Mouse (Mus musculus): ENCODE measurements around the gene Sac3d1.

The Sac3d1 gene

GRCm38 (mm10) chr19:6118677-6119185 is 281 bp upstream of the Sac3d1 start:
- DNase-seq, result peak in 1 of 2 experiments; percentile 10

- DNase-seq, result no peak
Measured at GRCm38 (mm10) chr19:6117346-6117985, 984 bp downstream of the Sac3d1 start.

GRCm38 (mm10) chr19:6116113-6116850 is 2.2 kb downstream of the Sac3d1 start:
- DNase-seq, result no peak

GRCm38 (mm10) chr19:6113116-6113515 is 5.3 kb downstream of the Sac3d1 start:
- DNase-seq, result no peak

- DNase-seq, result no peak
Measured at GRCm38 (mm10) chr19:6105586-6105985, 12.9 kb downstream of the Sac3d1 start, which contains the start of gene Naaladl1. Gene Naaladl1, plus strand, starts transcription at chr19:6105782.

- no peak for DNase-seq
Measured at GRCm38 (mm10) chr19:6104476-6104875, 14.0 kb downstream of the Sac3d1 start.

GRCm38 (mm10) chr19:6102169-6102853 is 16.1 kb downstream of the Sac3d1 start:
- no peak for DNase-seq

GRCm38 (mm10) chr19:6101186-6101585 is 17.3 kb downstream of the Sac3d1 start:
- DNase-seq, result no peak

GRCm38 (mm10) chr19:6097847-6098246 is 20.6 kb downstream of the Sac3d1 start:
- no peak for DNase-seq

GRCm38 (mm10) chr19:6094119-6094518 is 24.3 kb downstream of the Sac3d1 start, which contains the start of gene AC131692.1:
Gene AC131692.1, plus strand, starts transcription at chr19:6094419.
- DNase-seq, result no peak

- no peak for DNase-seq
Measured at GRCm38 (mm10) chr19:6088841-6089240, 29.6 kb downstream of the Sac3d1 start.

- DNase-seq, result peak; percentile 48 to 56
Measured at GRCm38 (mm10) chr19:6085417-6085879, 33.0 kb downstream of the Sac3d1 start.

- DNase-seq, result peak; percentile 92 to 94
Measured at GRCm38 (mm10) chr19:6084478-6085248, 33.8 kb downstream of the Sac3d1 start, which contains the start of the genes Zfpl1 and Cdca5. Gene Zfpl1, minus strand, starts transcription at chr19:6084956. Gene Cdca5, plus strand, starts transcription at chr19:6084983.

GRCm38 (mm10) chr19:6082156-6082555 is 36.3 kb downstream of the Sac3d1 start, which contains the start of gene Gm28374:
Gene Gm28374, minus strand, starts transcription at chr19:6082256.
- DNase-seq, result no peak

- no peak for DNase-seq
Measured at GRCm38 (mm10) chr19:6079983-6080480, 38.4 kb downstream of the Sac3d1 start, which contains the start of gene Tmem262. Gene Tmem262, plus strand, starts transcription at chr19:6080033.

- DNase-seq, result peak; percentile 66 to 81
Measured at GRCm38 (mm10) chr19:6076564-6077393, 41.7 kb downstream of the Sac3d1 start, which contains the start of gene Vps51. Gene Vps51, minus strand, starts transcription at chr19:6077231.

GRCm38 (mm10) chr19:6073889-6074288 is 44.6 kb downstream of the Sac3d1 start:
- DNase-seq, result no peak

GRCm38 (mm10) chr19:6071261-6071660 is 47.2 kb downstream of the Sac3d1 start:
- DNase-seq, result no peak

- DNase-seq, result no peak
Measured at GRCm38 (mm10) chr19:6070571-6071250, 47.7 kb downstream of the Sac3d1 start.

GRCm38 (mm10) chr19:6069851-6070250 is 48.6 kb downstream of the Sac3d1 start:
- DNase-seq, result no peak
